Mouse (Mus musculus) bone marrow macrophage, adult 2 months (primary cell): ENCODE results near the gene Map3k19.

ENCODE experiments used
- CTCF ChIP-seq: IDR thresholded peaks from 2 replicates; pipeline ENCODE4 v1.5.1; 2012; ENCODE audit warnings: low read depth, mild to moderate bottlenecking, low read length, moderate library complexity
- POLR2A ChIP-seq: IDR thresholded peaks from 2 replicates; pipeline ENCODE4 v1.6.1; 2012; ENCODE audit warnings: mild to moderate bottlenecking, low read depth, low read length, borderline replicate concordance

GRCm38 (mm10) chr1:127858945-127859648 is 4.3 kb upstream of the Map3k19 start:
- TF ChIP-seq CTCF (no peak), POLR2A (no peak)
